Mouse (Mus musculus) liver, embryonic 12.5 days (tissue): ENCODE data around the gene Gm28043. TPM values are rescaled to one million over a fixed set of nuclear protein-coding genes. Genes with fewer than 3 reads are reported as not detected.

ENCODE experiments used
- ATAC-seq: fragments of 200-750 bp; cut with Nextera tagmentation; 2 replicates; pipeline ENCODE4 v1.8.0; 2017; ENCODE audit warnings: moderate number of reproducible peaks, mild to moderate bottlenecking, moderate library complexity
- H3K27ac ChIP-seq: fragments of 300-500 bp; sonication (generic); 2 replicates; pipeline ENCODE4 v1.5.1; 2016; ENCODE audit warnings: mild to moderate bottlenecking
- H3K27me3 ChIP-seq: fragments of 300-500 bp; sonication (generic); replicated peaks from 2 replicates; pipeline ENCODE4 v1.6.1; 2016; ENCODE audit warnings: mild to moderate bottlenecking, moderate library complexity
- H3K36me3 ChIP-seq: fragments of 300-500 bp; sonication (generic); 2 replicates; pipeline ENCODE4 v1.6.1; 2016; ENCODE audit warnings: mild to moderate bottlenecking, moderate library complexity
- H3K4me1 ChIP-seq: fragments of 300-500 bp; sonication (generic); 2 replicates; pipeline ENCODE4 v1.6.1; 2016
- H3K4me2 ChIP-seq: fragments of 300-500 bp; sonication (generic); 2 replicates; pipeline ENCODE4 v1.6.1; 2016; ENCODE audit warnings: mild to moderate bottlenecking, moderate library complexity
- H3K4me3 ChIP-seq: fragments of 300-500 bp; sonication (generic); 2 replicates; pipeline ENCODE4 v1.5.1; 2016; ENCODE audit warnings: mild to moderate bottlenecking, moderate library complexity
- H3K9ac ChIP-seq: fragments of 300-500 bp; sonication (generic); 2 replicates; pipeline ENCODE4 v1.6.1; 2016; ENCODE audit warnings: mild to moderate bottlenecking, moderate library complexity
- H3K9me3 ChIP-seq: fragments of 300-500 bp; sonication (generic); replicated peaks from 2 replicates; pipeline ENCODE4 v1.6.1; 2016; ENCODE audit warnings: mild to moderate bottlenecking, moderate library complexity
- WGBS: fragments of 180-500 bp; shearing (Covaris S2); methylation state at CpG from one replicate; pipeline ENCODE4 v1.1.7; 2016; ENCODE audit not compliant: insufficient replicate concordance; 5-methylcytosine and 5-hydroxymethylcytosine counted together
- polyA plus RNA-seq: library from polyadenylated mRNA; unstranded; fragments of >200 nt; fragmentation: Nextera tagmentation; extraction: Ambion mirVana; gene quantifications from 2 replicates; pipeline ENCODE4 v1.2.1, GENCODE M21; 2016

Gm28043 gene
- polyA plus RNA-seq, 1 experiment from 2014 or later = 1.6 TPM

DNA sequence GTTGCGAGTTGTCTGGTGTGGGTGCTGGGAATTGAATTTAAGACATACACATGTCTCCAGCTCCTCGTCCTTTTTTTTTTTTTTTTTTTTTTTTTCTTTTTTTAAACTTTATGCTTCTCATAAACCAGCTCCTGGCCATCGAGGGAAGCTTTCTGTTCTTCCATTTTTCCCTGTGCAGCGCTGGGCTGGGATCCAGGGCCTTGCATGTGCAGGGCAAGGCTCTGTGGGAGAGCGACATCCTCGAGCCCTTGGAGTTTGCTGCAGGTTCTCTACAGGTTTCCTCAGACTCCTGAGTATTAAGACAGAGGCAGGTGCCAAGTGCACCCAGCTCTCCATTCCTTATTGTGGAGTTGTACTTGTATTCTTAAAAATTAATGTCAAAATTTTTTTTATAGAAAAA is 47.5 kb downstream of the Gm28043 start:
- ATAC-seq = no peak
- H3K9ac ChIP-seq = 0 out of 2 replicates have a peak overlapping the region, but pooled peaks have one; percentile 99
- peak overlapping the region; percentile 86 for H3K4me2 ChIP-seq
- WGBS = 87% methylated on average over 6 of the region's 6 CpGs
- no peaks in the 10 kb centered on the region for H3K9me3 ChIP-seq
- peaks cover 46% of the 10 kb centered on the region for H3K36me3 ChIP-seq
- H3K4me3 ChIP-seq = peak overlapping the region; percentile 96; the same call in 1 of the 2 replicates
- H3K27ac ChIP-seq = no peak overlapping the region
- H3K27me3 ChIP-seq = no peaks in the 10 kb centered on the region
- H3K4me1 ChIP-seq = peaks cover 48% of the 10 kb centered on the region

DNA sequence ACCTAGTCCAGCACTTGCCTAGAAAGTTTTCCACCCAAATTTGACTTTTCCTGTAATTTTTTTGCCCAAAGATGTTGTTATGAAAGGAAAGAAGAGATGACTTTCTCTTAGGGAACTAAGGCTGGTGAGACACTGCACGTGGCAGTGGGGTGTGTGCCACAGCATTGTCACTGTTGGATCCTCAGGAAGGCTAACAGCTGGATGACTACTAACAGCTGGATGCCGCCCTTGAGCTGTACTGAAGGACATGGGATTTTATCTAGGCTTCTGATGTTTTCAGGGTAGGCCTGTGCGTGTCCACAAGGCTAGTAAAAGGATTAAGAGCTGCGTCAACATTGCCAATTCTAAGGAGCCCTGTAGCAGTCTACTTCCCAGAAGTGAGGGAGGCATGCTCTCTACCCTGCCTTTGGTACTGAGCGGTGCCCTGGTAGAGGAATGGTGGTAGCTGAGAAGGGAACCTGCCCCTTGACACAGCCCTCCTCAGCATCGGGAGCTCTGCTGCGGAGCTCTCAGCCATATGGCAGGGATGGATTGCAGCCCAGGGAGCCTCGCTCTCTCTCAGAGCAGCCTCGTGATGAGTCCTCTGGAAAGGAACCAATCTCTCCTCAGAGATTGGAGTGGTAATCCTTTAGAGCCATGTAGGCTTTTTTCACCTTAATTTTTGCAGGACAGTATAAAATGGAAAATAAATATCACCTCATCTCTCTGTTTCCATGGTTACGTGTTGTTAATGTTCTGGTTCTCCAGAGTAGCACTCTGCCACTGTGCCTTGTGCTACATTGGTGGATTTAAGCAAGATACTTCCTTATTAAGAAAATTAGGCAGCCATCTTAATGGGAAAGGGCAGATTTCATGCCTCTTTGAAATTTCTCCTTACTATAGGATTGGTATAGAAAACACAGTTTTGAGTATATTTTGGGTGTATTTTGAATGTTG is 53.6 kb downstream of the Gm28043 start:
- peaks cover 42% of the 10 kb centered on the region for H3K4me1 ChIP-seq
- no peak for ATAC-seq
- H3K9ac ChIP-seq = peak overlapping the region; percentile 37; the same call in 1 of the 2 replicates
- 82% methylated on average over 10 of the region's 10 CpGs for WGBS
- peaks cover 89% of the 10 kb centered on the region for H3K36me3 ChIP-seq
- H3K27me3 ChIP-seq = no peaks in the 10 kb centered on the region
- no peak overlapping the region for H3K4me3 ChIP-seq
- H3K4me2 ChIP-seq = no peak overlapping the region
- H3K9me3 ChIP-seq = no peaks in the 10 kb centered on the region
- H3K27ac ChIP-seq = 0 out of 2 replicates have a peak overlapping the region, but pooled peaks have one; percentile 89

DNA sequence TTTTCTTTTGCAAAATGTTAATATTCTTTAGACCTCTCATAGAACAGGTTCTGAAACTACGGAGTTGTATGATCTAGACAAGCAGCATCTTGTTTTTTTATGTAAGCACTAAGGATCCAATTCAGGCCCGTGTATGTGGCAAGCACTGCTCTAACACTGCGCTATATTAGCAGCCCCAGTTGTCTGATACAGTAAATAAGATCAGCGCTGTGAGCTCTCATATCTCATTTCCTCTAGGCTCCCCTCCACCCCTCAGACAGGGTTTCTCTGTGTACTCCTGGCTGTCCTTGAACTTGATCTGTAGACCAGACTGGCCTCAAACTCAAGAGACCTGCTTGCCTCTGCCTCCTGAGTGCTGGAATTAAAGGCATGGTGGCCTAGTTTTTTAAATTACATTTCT is 54.4 kb downstream of the Gm28043 start:
- H3K36me3 ChIP-seq = peaks cover 89% of the 10 kb centered on the region
- H3K4me2 ChIP-seq = peak overlapping the region; percentile 58
- H3K27ac ChIP-seq = peak overlapping the region; percentile 89
- H3K27me3 ChIP-seq = no peaks in the 10 kb centered on the region
- H3K9ac ChIP-seq = peak overlapping the region; percentile 44; the same call in 1 of the 2 replicates
- H3K9me3 ChIP-seq = no peaks in the 10 kb centered on the region
- H3K4me3 ChIP-seq = no peak overlapping the region
- peak; percentile 43; the same call in 1 of the 2 replicates for ATAC-seq
- H3K4me1 ChIP-seq = peaks cover 42% of the 10 kb centered on the region
- WGBS = 52% methylated on average over 4 of the region's 4 CpGs

DNA sequence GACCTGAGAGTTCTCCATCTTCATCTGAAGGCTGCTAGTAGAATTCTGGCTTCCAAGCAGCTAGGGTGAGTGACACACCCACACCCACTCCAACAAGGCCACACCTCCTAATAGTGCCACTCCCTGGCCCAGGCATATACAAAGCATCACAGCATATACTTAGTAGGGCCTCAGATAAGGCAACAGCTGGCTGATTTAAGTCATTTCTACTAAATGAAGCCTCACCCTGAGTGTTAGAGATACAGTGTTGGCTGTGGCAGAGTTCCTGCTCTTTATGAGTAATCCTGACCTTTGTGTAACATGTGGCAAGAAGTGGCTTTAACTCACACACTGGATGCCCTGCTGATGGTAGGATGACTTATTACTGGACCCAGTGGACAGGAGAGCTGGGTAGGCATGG is 55.3 kb downstream of the Gm28043 start:
- H3K4me1 ChIP-seq = peaks cover 35% of the 10 kb centered on the region
- H3K9ac ChIP-seq = peak overlapping the region; percentile 44
- no peaks in the 10 kb centered on the region for H3K9me3 ChIP-seq
- no peaks in the 10 kb centered on the region for H3K27me3 ChIP-seq
- peak; percentile 96 for ATAC-seq
- peak overlapping the region; percentile 58 for H3K4me2 ChIP-seq
- H3K4me3 ChIP-seq = peak overlapping the region; percentile 17; the same call in 1 of the 2 replicates
- peak overlapping the region; percentile 89 for H3K27ac ChIP-seq
- peaks cover 89% of the 10 kb centered on the region for H3K36me3 ChIP-seq

DNA sequence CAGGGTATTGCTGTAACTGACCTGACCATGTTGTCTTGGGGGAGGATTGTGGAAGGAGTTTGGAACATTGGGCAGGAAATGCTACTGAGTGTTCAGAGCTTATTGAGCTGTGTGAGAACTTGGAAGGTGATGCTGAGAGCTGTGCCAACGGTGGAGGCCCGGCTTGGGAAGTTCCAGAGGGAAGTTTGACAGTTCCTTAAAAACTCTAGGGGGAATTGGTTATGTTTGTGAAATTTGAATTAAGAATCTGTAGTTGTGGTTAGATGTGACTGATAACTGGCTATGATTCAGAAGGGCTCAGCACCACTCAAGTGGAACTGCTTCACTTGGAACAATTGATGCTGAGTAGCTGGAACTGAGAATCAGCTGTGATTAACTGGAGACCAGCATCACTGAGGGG is 56.3 kb downstream of the Gm28043 start:
- peaks cover 89% of the 10 kb centered on the region for H3K36me3 ChIP-seq
- 0 out of 2 replicates have a peak overlapping the region, but pooled peaks have one; percentile 12 for H3K9ac ChIP-seq
- no peak for ATAC-seq

DNA sequence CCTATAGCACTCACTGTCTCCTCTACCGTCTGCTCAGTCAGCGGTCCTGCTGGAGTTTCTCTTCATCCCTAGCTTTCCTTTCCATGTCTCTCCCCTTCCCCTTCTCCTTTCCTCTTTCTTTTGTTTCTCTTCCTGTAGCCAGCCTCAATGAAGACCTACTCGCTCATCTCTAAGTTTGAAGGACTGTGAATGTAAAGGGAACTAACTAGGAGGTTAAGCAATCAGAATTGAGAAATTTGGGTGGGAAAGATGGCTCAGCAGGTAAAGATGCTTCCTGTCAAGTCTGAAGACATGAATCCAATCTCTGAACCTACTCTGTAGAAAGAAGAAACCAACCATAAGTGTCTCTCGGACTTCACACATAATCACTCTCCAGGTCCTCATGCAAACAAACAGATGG is 58.6 kb downstream of the Gm28043 start:
- Histone ChIP-seq H3K27me3 (no peaks in the 10 kb centered on the region), H3K36me3 (peaks cover 89% of the 10 kb centered on the region), H3K4me2 (no peak overlapping the region), H3K4me3 (no peak overlapping the region), H3K4me1 (peaks cover 30% of the 10 kb centered on the region), H3K9me3 (no peaks in the 10 kb centered on the region), H3K9ac (no peak overlapping the region), H3K27ac (0 out of 2 replicates have a peak overlapping the region, but pooled peaks have one; percentile 0)
- 81% methylated on average over 4 of the region's 4 CpGs for WGBS
- no peak for ATAC-seq

More for the DNA sequence above, 56.3 kb downstream of the Gm28043 start:
- no peaks in the 10 kb centered on the region for H3K9me3 ChIP-seq
- no peaks in the 10 kb centered on the region for H3K27me3 ChIP-seq
- H3K4me1 ChIP-seq = peaks cover 35% of the 10 kb centered on the region
- 81% methylated on average over 2 of the region's 2 CpGs for WGBS
- no peak overlapping the region for H3K4me3 ChIP-seq
- H3K4me2 ChIP-seq = no peak overlapping the region
- peak overlapping the region; percentile 89; the same call in 1 of the 2 replicates for H3K27ac ChIP-seq

DNA sequence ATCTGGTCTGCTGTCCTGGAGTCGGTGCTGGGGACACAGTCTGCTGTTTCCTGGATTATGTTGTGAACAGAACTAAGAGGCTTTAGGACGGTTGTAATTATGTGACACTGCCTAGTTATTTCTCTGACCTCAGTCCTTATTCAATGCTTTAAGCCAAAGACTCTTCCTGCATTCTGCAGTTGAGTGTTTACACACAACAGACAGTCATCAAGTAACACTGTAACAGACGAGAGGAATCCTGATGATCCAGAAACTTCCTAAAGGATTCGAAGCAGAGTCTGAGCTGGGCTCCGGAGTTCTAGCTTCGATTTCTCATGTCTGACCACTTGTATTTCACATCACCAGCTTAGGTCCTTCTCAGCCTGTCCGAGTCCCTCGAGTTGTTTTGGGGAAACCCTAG is 63.9 kb downstream of the Gm28043 start:
- H3K27me3 ChIP-seq = no peaks in the 10 kb centered on the region
- no peak overlapping the region for H3K4me2 ChIP-seq
- WGBS = 81% methylated on average over 8 of the region's 8 CpGs
- H3K9ac ChIP-seq = no peak overlapping the region
- H3K27ac ChIP-seq = no peak overlapping the region
- peaks cover 99% of the 10 kb centered on the region for H3K36me3 ChIP-seq
- H3K4me3 ChIP-seq = no peak overlapping the region
- ATAC-seq = no peak
- peaks cover 10% of the 10 kb centered on the region for H3K4me1 ChIP-seq
- no peaks in the 10 kb centered on the region for H3K9me3 ChIP-seq

DNA sequence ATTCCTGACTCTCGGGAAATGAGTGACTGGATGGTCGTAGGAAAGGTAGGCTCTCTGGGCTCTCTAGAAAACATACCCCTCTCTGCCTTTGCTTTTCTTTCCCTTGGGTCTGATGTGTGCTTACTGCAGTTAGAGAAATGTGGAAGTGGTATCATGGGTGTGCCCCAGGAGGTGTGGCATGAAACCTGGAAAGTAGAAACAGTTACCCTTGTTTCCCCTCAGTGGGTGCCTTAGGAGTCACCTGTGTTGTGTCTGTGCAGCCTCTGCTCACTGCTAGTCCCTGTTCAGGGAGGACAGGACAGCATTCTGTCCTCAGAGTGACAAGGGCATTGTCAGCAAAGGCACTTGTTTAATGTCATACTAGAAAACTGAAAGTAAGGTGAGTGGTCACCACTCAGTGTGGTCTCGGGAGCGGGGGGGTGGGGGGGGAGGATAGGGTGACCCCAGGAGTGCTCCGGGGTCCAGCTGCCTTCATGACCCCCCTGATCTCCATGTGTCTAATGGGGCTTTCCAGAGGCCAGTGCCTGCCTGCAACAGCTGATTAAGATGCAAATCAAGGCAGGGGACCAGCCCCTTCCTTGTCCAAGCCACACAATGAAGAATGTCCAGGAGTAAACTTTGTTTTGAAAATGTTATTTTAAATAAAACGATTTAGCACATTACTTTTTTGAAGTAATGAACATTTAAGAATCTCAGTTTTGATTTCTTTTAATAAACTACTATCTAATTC is 64.5 kb downstream of the Gm28043 start:
- Histone ChIP-seq H3K27me3 (no peaks in the 10 kb centered on the region), H3K9ac (no peak overlapping the region), H3K4me1 (peaks cover 17% of the 10 kb centered on the region), H3K4me2 (no peak overlapping the region), H3K36me3 (peaks cover 99% of the 10 kb centered on the region), H3K27ac (no peak overlapping the region), H3K4me3 (no peak overlapping the region), H3K9me3 (no peaks in the 10 kb centered on the region)
- 77% methylated on average over 6 of the region's 6 CpGs for WGBS
- ATAC-seq = no peak

DNA sequence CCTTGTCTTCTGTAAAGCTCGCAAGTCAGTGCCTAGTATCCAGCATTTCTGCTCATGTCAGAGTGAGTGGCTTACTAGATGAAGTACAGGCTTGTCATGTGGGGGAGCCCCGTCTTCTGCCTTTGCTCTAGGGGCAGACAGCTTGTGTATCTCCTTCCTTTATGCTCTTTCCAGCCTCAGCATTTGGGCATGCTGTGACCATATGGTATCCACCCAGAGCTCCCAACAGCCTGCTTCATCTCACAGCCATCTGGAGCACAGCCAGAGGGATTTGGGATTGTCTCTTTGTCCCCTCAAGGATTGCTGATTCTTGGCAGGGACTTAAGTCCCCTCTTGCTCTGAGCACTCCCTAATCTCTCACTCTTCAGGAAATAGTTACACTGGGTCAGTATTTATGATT is 65.5 kb downstream of the Gm28043 start:
- no peak overlapping the region for H3K4me3 ChIP-seq
- no peak overlapping the region for H3K9ac ChIP-seq
- H3K4me1 ChIP-seq = peaks cover 27% of the 10 kb centered on the region
- no peaks in the 10 kb centered on the region for H3K27me3 ChIP-seq
- 86% methylated on average over 2 of the region's 2 CpGs for WGBS
- no peak overlapping the region for H3K4me2 ChIP-seq
- ATAC-seq = no peak
- peaks cover 99% of the 10 kb centered on the region for H3K36me3 ChIP-seq
- no peak overlapping the region for H3K27ac ChIP-seq
- H3K9me3 ChIP-seq = no peaks in the 10 kb centered on the region

DNA sequence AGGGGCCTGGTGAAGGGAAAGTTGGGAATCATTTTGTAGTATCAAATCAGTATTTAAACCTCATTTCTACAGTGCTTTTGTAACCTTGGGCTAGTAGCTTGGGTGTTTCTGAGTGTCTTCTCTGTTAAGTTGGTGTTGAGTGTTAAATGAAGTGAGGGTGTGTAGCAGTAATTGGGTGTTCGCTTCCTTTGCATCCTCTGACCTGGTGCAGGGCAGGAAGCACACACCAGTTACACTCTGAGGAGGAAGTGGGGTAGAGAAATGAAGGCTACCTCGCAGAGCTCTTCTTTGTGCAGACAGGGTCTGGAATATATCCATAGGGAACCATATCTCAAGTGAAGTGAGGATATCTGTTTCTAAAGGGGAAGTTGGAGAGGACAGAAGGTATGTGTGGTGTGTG is 66.2 kb downstream of the Gm28043 start:
- no peak overlapping the region for H3K4me3 ChIP-seq
- no peak overlapping the region for H3K9ac ChIP-seq
- WGBS = 78% methylated on average over 2 of the region's 2 CpGs
- no peak overlapping the region for H3K4me2 ChIP-seq
- peaks cover 99% of the 10 kb centered on the region for H3K36me3 ChIP-seq
- H3K27me3 ChIP-seq = no peaks in the 10 kb centered on the region
- no peak overlapping the region for H3K27ac ChIP-seq
- ATAC-seq = no peak
- H3K4me1 ChIP-seq = peaks cover 34% of the 10 kb centered on the region
- H3K9me3 ChIP-seq = no peaks in the 10 kb centered on the region

DNA sequence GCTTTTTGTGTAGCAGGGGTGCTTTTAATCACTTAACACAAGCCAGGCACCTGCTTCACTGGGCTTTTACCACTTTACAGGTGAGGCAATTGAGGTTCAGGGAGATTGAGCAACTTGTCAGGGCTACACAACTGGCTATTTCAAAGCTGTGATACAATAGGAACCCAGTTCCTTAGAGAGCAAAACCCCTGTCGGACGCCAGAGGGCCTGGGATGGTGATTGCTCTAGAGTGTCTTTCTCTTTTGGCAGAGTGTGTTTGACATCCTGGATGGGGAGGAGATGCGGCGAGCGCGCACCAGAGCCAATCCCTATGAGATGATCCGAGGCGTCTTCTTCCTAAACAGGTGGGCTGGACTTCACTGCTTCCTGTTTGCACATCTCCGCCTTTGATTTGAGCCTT is 67.0 kb downstream of the Gm28043 start:
- Histone ChIP-seq H3K9me3 (no peaks in the 10 kb centered on the region), H3K36me3 (peaks cover 99% of the 10 kb centered on the region), H3K4me1 (peaks cover 42% of the 10 kb centered on the region), H3K27ac (no peak overlapping the region), H3K4me3 (no peak overlapping the region), H3K9ac (no peak overlapping the region), H3K27me3 (no peaks in the 10 kb centered on the region), H3K4me2 (no peak overlapping the region)
- no peak for ATAC-seq
- 93% methylated on average over 9 of the region's 9 CpGs for WGBS

DNA sequence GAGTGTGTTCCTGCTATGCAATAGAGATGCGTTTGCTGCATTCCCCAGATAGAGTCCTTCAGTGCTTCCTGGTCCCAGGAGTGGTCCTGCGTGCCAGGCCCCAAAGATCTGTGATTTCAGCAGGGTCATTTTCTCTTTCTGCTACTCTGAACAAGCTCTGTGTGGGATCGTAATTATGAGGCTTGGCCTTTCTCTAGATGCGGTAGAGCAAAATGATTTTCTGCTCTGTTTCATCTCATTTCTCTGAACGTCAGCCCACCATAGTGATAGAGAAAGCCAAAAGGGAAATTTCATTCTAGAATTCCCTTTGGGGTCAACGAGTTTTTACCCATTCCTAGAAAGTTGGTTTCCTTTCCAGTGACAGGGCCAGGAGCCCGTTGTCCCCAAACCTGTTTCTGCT is 67.6 kb downstream of the Gm28043 start:
- 87% methylated on average over 7 of the region's 7 CpGs for WGBS
- ATAC-seq = no peak

More for the DNA sequence above, 67.6 kb downstream of the Gm28043 start:
- H3K4me2 ChIP-seq = no peak overlapping the region
- H3K27me3 ChIP-seq = no peaks in the 10 kb centered on the region
- peaks cover 48% of the 10 kb centered on the region for H3K4me1 ChIP-seq
- H3K27ac ChIP-seq = no peak overlapping the region
- H3K4me3 ChIP-seq = no peak overlapping the region
- H3K9ac ChIP-seq = no peak overlapping the region
- no peaks in the 10 kb centered on the region for H3K9me3 ChIP-seq
- peaks cover 99% of the 10 kb centered on the region for H3K36me3 ChIP-seq
